Mouse (Mus musculus) hindbrain, postnatal 0 days (tissue): ENCODE measurements around the gene Usb1. TPM values are rescaled to one million over a fixed set of nuclear protein-coding genes. Genes with fewer than 3 reads are reported as not detected.

Source experiments
- ATAC-seq: fragments of 200-750 bp; cut with Nextera tagmentation; 2 replicates; pipeline ENCODE4 v1.8.0; 2017; ENCODE audit warnings: mild to moderate bottlenecking, moderate TSS enrichment, moderate library complexity
- DNase-seq: peaks from one replicate; pipeline ENCODE4 v3.0.0-alpha.2; 2015; ENCODE audit warnings: low spot score
- H3K27ac ChIP-seq: fragments of 300-500 bp; sonication (generic); 2 replicates; pipeline ENCODE4 v1.5.1; 2014; ENCODE audit warnings: mild to moderate bottlenecking
- H3K27me3 ChIP-seq: fragments of 300-500 bp; sonication (generic); 2 replicates; pipeline ENCODE4 v1.6.1; 2014; ENCODE audit warnings: low read length, mixed read lengths; ENCODE audit not compliant: insufficient read depth
- H3K36me3 ChIP-seq: fragments of 300-500 bp; sonication (generic); 2 replicates; pipeline ENCODE4 v1.6.1; 2014; ENCODE audit warnings: low read length, mixed read lengths; ENCODE audit not compliant: insufficient read depth
- H3K4me1 ChIP-seq: fragments of 300-500 bp; sonication (generic); 2 replicates; pipeline ENCODE4 v1.6.1; 2014; ENCODE audit warnings: antibody characterized with exemption, low read length, mixed read lengths; ENCODE audit not compliant: insufficient read depth
- H3K4me2 ChIP-seq: fragments of 300-500 bp; sonication (generic); 2 replicates; pipeline ENCODE4 v1.6.1; 2014; ENCODE audit warnings: low read depth, mild to moderate bottlenecking, low read length, moderate library complexity, mixed read lengths
- H3K4me3 ChIP-seq: fragments of 300-500 bp; sonication (generic); 2 replicates; pipeline ENCODE4 v1.5.1; 2014; ENCODE audit warnings: low read length
- H3K9ac ChIP-seq: fragments of 300-500 bp; sonication (generic); replicated peaks from 2 replicates; pipeline ENCODE4 v1.6.1; 2014; ENCODE audit warnings: mild to moderate bottlenecking, low read length, moderate library complexity, mixed read lengths
- H3K9me3 ChIP-seq: fragments of 300-500 bp; sonication (generic); 2 replicates; pipeline ENCODE4 v1.6.1; 2016; ENCODE audit warnings: low read length, mixed read lengths
- CTCF ChIP-seq: IDR thresholded peaks from 2 replicates; pipeline ENCODE4 v1.5.1; 2016; ENCODE audit warnings: antibody characterized with exemption, control low read depth, low read depth
- WGBS: fragments of 180-500 bp; shearing (Covaris S2); extraction: QIAGEN DNeasy Blood & Tissue Kit; methylation state at CpG from one replicate; pipeline ENCODE4 v1.1.7; 2014; 5-methylcytosine and 5-hydroxymethylcytosine counted together
- polyA plus RNA-seq: library from polyadenylated mRNA; unstranded; fragments of >200 nt; fragmentation: Nextera tagmentation; extraction: Ambion mirVana; gene quantifications from 2 replicates; pipeline ENCODE4 v1.2.1, GENCODE M21; 2015
- total RNA-seq: library from RNA; depleted of rRNA; stranded (reverse); fragments of >200 nt; gene quantifications from 2 replicates; pipeline ENCODE4 v1.2.3, GENCODE M21; 2014; rRNA removed

Gene Usb1
- total and polyA plus RNA-seq, 2 experiments from 2014 or later = 22.8 to 25.9 TPM

DNA sequence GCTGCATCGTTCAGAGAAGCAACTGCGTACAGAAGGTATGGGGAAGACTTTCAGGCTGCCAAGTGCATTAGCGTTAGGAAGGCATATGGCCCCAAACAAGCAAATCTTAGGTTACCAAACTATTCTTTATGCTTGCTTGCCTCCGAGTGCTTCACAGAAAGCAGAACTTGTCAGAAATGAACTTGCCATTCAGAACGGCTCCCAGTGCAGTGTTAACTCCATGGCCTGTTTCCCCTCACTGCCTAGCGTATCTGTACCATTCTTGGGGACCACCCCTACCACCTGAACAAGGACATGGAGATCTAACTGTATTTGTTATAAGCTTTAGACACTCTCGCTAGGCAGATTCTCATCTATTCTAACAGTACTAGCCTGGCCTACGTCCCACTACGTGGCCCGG, 55.1 kb downstream of the Usb1 start:
- no peak for DNase-seq
- Histone ChIP-seq H3K4me3 (no peak overlapping the region), H3K27ac (no peak overlapping the region), H3K4me1 (no peaks in the 10 kb centered on the region), H3K9ac (no peak overlapping the region), H3K4me2 (no peak overlapping the region), H3K27me3 (no peaks in the 10 kb centered on the region), H3K36me3 (no peaks in the 10 kb centered on the region), H3K9me3 (no peaks in the 10 kb centered on the region)
- WGBS = 84% methylated on average over 10 of the region's 10 CpGs
- ATAC-seq = no peak
- TF ChIP-seq CTCF = no peak

DNA sequence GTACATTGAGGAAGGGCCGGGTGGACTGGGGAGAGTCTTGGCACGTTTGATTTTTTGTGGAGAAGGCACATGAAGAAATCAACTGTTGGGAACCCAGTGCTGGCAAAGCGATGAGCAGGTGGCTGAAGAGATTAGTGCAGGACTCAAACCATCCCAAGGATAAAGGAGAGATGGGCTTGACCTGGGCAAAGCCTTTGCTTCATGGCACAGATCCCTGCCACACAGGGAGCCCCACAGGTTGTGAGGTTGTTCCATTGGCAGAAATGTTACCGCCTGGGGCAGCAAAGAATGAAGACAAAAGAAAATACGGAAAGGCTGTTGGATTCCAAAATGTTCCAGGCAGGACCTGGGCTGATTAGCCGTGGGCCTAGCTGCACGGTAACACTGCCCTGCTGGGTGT, 55.9 kb downstream of the Usb1 start:
- H3K4me2 ChIP-seq = no peak overlapping the region
- ATAC-seq = no peak
- no peaks in the 10 kb centered on the region for H3K4me1 ChIP-seq
- no peak for DNase-seq
- H3K9me3 ChIP-seq = no peaks in the 10 kb centered on the region
- H3K9ac ChIP-seq = no peak overlapping the region
- 67% methylated on average over 7 of the region's 7 CpGs for WGBS
- H3K4me3 ChIP-seq = no peak overlapping the region
- no peaks in the 10 kb centered on the region for H3K27me3 ChIP-seq
- no peaks in the 10 kb centered on the region for H3K36me3 ChIP-seq
- TF ChIP-seq CTCF = no peak
- no peak overlapping the region for H3K27ac ChIP-seq

DNA sequence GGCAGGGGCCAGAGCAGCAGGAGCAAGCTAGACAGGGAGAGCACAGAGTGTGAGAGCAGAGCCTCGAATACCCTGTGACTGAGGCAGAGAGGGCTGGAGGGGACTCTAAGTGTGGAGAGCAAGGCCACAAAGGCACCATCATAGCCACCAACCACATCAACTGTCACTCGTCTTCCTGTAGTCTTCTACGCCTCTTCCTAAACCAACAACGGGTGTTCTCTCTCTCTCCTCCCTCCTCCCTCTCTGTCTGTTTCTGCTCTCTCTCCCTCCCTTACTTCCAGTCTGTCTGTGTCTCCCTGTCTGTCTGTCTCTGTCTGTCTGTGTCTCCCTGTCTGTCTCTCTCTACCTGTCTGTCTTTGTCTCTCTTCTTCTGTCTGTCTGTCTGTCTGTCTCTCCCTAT, 58.2 kb downstream of the Usb1 start:
- no peak for TF ChIP-seq CTCF
- DNase-seq (no peak), ATAC-seq (no peak)
- no peaks in the 10 kb centered on the region for H3K9me3 ChIP-seq
- 66% methylated on average over 4 of the region's 4 CpGs for WGBS
- no peaks in the 10 kb centered on the region for H3K36me3 ChIP-seq
- no peak overlapping the region for H3K9ac ChIP-seq
- H3K27me3 ChIP-seq = no peaks in the 10 kb centered on the region
- H3K4me1 ChIP-seq = no peaks in the 10 kb centered on the region
- H3K4me3 ChIP-seq = no peak overlapping the region
- no peak overlapping the region for H3K27ac ChIP-seq
- no peak overlapping the region for H3K4me2 ChIP-seq

DNA sequence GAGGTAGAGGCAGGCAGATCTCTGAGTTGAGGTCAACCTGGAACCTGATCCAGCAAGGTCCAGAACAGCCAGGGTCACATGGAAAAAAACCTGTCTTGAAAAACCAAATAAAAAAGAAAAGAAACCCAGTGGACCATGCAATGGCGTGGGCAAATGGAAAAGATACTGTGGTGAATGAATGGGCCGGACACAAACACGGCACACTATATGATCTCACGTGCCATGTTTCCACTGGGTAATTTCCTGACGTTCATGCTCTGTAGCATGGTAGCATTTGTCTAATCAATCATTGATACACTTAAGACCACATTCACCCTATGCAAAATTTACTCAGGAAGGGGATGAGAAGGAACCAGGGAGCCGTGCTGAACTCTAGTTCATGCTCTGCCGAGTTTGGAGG, 59.0 kb downstream of the Usb1 start:
- H3K9ac ChIP-seq = no peak overlapping the region
- DNase-seq = no peak
- no peaks in the 10 kb centered on the region for H3K27me3 ChIP-seq
- no peak overlapping the region for H3K4me3 ChIP-seq
- no peak for TF ChIP-seq CTCF
- H3K4me1 ChIP-seq = no peaks in the 10 kb centered on the region
- no peaks in the 10 kb centered on the region for H3K36me3 ChIP-seq
- H3K4me2 ChIP-seq = no peak overlapping the region
- 78% methylated on average over 7 of the region's 7 CpGs for WGBS
- no peak for ATAC-seq
- H3K27ac ChIP-seq = no peak overlapping the region
- no peaks in the 10 kb centered on the region for H3K9me3 ChIP-seq

DNA sequence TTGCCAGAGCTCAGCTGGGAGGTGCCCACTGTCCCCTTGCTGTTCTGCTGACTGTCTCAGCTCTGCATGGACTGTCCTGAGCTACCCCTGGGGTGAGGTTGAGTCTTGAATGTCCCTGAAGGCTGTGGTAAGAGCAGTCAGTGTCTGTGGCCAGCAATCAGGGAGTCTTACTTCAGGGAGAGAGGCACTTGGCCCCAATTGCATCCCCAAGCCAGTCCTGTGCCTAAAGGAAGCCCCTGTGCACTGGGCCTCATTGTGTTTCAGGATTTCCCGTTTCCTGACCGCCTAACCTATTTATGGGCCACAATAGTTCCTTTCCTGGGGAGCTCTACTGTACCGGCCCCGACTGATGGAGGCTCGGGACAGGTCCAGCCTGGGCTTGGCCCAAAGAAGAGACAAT, 60.5 kb downstream of the Usb1 start:
- Histone ChIP-seq H3K9ac (no peak overlapping the region), H3K4me1 (no peaks in the 10 kb centered on the region), H3K36me3 (no peaks in the 10 kb centered on the region), H3K27me3 (no peaks in the 10 kb centered on the region), H3K4me3 (no peak overlapping the region), H3K27ac (no peak overlapping the region), H3K9me3 (no peaks in the 10 kb centered on the region), H3K4me2 (no peak overlapping the region)
- 76% methylated on average over 5 of the region's 5 CpGs for WGBS
- no peak for TF ChIP-seq CTCF
- DNase-seq = no peak
- no peak for ATAC-seq

DNA sequence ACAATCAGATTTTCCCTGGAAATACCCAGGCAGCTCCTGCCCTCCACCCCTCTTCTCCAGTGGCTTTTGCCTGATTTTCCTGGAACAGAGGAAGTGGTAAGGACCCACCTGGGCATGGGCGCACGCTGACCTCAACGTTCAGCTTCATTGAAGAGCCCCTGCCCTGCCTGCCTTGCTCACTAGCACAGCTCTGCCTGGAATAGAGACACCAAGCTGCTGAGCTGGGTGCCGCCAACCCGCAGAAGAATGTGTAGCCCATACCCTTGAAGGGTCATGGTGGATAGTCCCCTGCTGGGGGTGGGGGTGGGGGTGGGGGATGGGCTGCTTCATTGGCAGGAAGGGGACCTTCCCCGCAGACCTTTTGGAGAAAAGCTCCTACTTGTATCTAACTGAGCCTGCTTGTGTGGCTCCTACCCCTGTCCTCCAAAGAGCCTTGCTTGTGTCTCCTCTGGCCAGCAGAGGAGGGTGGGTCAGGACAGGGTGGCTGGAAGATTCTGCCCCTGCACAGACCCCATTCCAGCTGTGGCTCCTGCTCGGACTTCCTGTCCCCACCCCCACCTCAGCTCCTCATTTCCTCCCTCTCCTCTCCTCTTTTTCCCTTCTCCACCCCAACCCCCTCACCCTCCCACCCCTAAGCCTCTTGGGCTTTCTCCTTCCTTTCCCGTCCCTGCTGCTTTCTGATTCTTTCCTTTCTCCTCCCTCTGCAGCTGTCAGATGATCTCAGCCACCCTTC, 63.3 kb downstream of the Usb1 start:
- Histone ChIP-seq H3K4me1 (no peaks in the 10 kb centered on the region), H3K27ac (no peak overlapping the region), H3K4me2 (no peak overlapping the region), H3K9me3 (no peaks in the 10 kb centered on the region), H3K36me3 (no peaks in the 10 kb centered on the region), H3K9ac (no peak overlapping the region), H3K27me3 (no peaks in the 10 kb centered on the region), H3K4me3 (no peak overlapping the region)
- DNase-seq = no peak
- ATAC-seq = no peak
- WGBS = 46% methylated on average over 8 of the region's 8 CpGs
- no peak for TF ChIP-seq CTCF

DNA sequence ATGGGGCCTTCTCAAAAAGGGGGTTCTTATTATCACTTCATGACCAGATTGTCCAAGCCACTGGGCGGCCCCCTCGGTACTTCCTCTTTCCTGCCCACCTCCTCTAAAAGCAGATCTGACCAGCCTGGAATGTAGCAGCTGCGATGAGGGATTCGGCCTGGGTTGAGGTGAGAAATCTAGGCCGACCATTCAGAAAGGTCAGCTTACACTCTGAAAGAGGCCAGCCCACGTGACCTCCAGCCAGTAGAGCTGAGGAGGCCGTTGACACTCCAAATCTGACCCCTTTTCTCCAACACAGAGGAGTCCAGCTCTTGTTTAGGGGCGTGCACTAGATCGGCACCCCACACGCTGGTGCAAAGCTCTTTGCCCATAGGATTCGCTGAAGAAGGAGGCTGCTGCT, 64.7 kb downstream of the Usb1 start:
- ATAC-seq (no peak), DNase-seq (no peak)
- H3K27ac ChIP-seq = no peak overlapping the region
- H3K4me1 ChIP-seq = no peaks in the 10 kb centered on the region
- no peaks in the 10 kb centered on the region for H3K27me3 ChIP-seq
- no peaks in the 10 kb centered on the region for H3K36me3 ChIP-seq
- H3K4me2 ChIP-seq = no peak overlapping the region
- no peak overlapping the region for H3K9ac ChIP-seq
- TF ChIP-seq CTCF = no peak
- H3K9me3 ChIP-seq = no peaks in the 10 kb centered on the region
- no peak overlapping the region for H3K4me3 ChIP-seq
- WGBS = 77% methylated on average over 11 of the region's 11 CpGs

Other genes with a start within 250 kb of the Usb1 start
- gene Kifc3, start 129.5 kb upstream of the Usb1 start, total RNA-seq = 50.2 and 50.9 TPM in 2 replicates
- 26.6 and 29.0 TPM in 2 replicates for gene Kifc3, start 129.5 kb upstream of the Usb1 start, polyA plus RNA-seq
- 0.52 and 0.83 TPM in 2 replicates for gene Cngb1, start 25.7 kb upstream of the Usb1 start, total RNA-seq
- 1.2 and 1.7 TPM in 2 replicates for gene Cngb1, start 25.7 kb upstream of the Usb1 start, polyA plus RNA-seq
- gene Tepp, start 21.7 kb upstream of the Usb1 start, total RNA-seq = 1.4 TPM in 1 of 2 replicates, not detected in the other
- 3.1 and 3.7 TPM in 2 replicates for gene Tepp, start 21.7 kb upstream of the Usb1 start, polyA plus RNA-seq
- gene Zfp319, start 334 bp upstream of the Usb1 start, total RNA-seq = 18.3 and 21.0 TPM in 2 replicates
- gene Zfp319, start 334 bp upstream of the Usb1 start, polyA plus RNA-seq = 9.2 and 10.5 TPM in 2 replicates
- gene Mmp15, start 20.0 kb downstream of the Usb1 start, total RNA-seq = 72.9 and 80.6 TPM in 2 replicates
- gene Mmp15, start 20.0 kb downstream of the Usb1 start, polyA plus RNA-seq = 14.0 and 14.2 TPM in 2 replicates
- 72.3 and 74.5 TPM in 2 replicates for gene Cfap20, start 102.6 kb downstream of the Usb1 start, total RNA-seq
- 126 and 127 TPM in 2 replicates for gene Cfap20, start 102.6 kb downstream of the Usb1 start, polyA plus RNA-seq
- gene Csnk2a2, start 157.8 kb downstream of the Usb1 start, total RNA-seq = 17.5 and 25.3 TPM in 2 replicates
- 7.8 and 9.3 TPM in 2 replicates for gene Csnk2a2, start 157.8 kb downstream of the Usb1 start, polyA plus RNA-seq
- 0.78 and 1.0 TPM in 2 replicates for gene Ccdc113, start 201.8 kb downstream of the Usb1 start, total RNA-seq
- 3.2 and 5.0 TPM in 2 replicates for gene Ccdc113, start 201.8 kb downstream of the Usb1 start, polyA plus RNA-seq
- gene Prss54, start 244.1 kb downstream of the Usb1 start, total RNA-seq = not detected in 2 replicates
- gene Prss54, start 244.1 kb downstream of the Usb1 start, polyA plus RNA-seq = not detected in 2 replicates